Mouse (Mus musculus) thymus, postnatal 10 days (tissue): Measurements from ENCODE around the gene Myo1b.

Experiments
- DNase-seq, 2 experiments: peaks; one replicate each; pipeline ENCODE4 v3.0.0; 2021; ENCODE audit warnings: low spot score in 2 of 2

Gene Myo1b

DNA sequence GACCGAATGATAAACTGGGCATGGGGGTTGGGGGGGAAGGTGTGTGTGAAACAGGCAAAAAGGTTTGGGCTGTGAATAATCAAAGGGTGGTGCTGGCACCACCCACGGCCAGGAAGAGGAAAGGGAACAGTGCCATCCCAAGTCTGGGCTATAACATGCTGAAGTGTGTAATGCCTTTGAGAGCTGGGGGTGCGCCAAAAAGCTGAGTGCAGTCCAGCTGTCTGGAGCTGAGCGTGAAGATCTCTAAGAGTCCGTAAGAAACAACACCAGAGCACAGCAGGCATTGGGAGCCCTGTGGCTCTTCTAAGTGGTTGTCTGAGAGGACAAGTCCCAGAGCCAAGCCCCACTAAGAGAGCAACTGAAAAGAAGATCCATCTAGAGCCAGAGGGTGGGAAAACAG lies 63.6 kb downstream of the Myo1b start:
- DNase-seq: no peak

DNA sequence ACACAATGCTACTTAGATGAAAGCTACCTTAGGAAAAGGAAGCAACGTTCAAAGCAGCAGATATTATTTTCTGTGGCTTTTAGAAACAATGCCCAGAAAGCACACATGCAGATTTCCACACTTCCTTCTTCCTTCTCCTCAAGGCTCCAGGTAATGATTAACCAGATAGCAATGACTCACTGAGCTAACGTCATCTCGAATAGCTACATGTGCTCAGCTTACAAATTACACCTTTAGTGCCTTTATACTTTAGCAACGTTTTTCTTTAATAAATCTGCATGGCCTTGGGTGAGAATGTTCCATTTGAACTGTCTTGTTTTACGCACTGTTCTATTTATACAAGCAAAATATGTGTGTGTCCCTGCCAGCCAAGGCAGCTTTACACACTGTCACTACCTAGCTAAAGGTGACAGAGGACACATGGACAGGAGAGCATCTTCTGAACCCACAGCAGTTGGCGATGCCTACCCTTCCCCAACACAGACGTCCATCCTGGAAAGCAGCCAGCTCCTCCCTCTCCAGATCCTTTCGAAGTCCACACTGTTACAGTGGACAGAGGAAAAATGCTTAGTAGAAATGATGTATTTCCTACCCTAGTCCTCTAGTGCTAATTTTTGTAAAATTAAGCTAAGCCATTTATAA lies 66.2 kb downstream of the Myo1b start:
- DNase-seq: no peak

DNA sequence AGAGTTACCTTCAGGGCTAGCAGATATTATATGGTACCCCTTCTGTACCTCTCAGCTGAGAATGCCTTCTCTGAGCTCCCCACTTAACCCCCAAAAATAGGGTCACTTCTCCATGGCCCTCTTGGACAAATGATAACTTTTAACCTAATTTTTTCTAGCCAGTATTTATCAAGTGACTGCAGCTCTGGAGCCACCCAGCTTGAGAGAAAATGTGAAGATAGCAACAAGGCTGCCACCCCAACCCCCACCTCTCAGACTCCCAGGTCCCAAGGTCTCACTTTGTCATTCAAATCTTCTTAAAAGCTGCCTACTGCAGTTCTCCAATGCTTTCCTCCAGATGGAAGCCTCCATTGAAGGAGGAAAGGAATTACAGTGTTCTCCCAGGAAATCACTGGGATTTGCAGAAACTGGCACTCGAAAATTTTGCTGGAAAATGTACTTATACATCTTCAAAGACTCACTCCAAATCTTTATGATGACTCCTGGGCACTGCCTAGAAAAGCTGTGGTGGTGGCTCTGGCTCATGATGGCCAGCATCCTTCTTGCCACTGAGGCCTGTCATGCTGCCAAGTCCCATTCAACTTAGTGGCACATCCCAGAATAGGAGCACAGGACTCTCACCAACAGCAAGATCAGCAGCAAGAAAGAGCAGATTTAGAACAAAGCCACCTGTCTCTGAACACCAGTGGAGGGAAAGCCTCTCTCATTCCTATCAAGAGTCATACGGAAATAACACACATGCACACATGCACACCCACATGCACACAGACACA lies 70.4 kb downstream of the Myo1b start:
- no peak for DNase-seq

DNA sequence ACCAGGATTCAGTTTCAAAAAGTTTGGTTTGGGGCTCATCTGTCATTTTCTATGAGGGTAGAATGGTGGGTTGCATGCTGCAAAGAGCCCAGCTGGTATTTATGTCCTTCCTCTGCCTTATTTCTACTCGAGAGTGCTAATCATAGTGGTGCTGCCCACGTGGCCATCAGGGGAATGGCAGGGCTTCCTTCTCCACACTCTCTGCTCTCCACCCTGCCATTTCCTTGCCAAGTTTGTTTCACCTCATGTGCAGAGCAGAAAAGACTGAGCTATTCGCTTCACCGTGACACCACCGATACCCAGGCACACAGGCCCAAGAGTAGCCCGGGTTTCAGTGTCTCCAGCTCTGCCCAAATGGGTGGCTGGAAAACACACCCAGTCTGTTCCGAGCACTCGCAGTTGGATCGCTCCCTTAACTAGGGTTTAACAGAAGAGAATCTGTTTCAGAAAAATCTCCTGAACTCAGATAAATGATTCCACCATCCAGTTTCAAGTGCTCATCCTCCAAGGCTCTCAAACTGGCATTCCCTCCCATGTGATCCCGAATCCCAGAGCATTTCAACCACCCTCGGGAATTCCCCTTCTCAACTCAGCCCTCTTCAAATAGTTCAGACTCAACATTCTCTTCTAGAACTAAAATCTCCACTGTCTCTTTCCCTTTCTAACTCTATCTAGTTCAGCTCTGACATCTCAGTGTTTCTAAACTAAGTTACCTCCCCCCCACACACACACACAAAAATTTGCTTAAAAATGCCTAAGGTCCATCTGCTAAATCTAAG lies 77.8 kb downstream of the Myo1b start:
- DNase-seq: no peak

DNA sequence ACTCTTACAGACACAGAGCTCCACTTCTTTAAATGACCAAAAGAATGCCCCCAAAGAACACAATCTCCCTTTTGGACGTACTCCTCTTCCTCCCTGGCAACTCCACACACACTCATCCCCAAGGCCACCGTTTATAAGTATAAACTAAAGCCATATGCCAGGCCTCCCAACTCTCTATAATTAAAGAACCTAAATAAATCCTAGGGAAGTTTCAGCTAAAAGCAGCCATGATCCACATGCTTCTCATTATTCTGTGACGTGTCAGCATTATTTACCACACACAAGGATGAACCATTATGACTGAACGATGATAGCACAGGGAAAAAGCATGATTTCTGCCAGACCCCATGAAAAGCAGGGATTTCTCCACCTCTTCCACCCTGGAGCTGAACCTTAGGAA lies 78.6 kb downstream of the Myo1b start:
- DNase-seq: no peak

DNA sequence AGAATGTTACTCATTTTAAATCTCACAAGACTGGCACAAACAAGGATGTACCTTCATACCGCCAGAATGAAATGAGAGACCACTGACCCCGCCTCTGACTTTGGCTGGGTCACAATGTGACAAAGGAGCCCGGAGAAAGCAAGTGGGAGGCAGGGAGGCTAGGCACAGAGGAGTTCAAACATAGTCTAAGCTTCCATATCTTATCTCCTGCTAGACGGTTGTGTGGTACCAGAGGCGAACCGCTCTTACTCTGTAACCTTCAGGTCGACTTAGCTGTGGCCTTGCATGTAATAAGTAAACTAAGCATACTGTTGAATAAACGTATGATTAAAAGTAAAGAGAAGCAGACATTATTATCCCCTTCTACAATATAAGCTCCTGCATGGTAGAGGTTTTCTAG lies 80.1 kb downstream of the Myo1b start:
- DNase-seq: no peak

DNA sequence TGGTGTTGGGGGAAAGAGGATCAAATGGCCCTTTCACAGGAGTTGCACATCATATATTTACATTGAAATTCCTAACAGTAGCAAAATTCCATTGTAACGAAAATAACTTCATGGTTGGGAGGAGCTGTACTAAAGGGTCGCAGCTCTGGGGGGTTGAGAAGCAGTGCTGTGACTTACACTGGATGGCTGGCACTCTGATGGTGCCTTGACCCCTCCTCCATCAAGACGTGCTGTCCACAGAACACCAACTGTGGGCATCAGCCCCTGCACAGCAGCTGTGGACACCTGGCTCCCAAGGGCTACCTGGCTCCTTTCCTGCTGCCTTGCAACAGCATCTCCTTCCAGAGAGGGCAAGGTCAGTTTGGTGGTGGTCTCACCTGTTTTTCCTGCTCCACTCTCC lies 81.8 kb downstream of the Myo1b start:
- DNase-seq: no peak

DNA sequence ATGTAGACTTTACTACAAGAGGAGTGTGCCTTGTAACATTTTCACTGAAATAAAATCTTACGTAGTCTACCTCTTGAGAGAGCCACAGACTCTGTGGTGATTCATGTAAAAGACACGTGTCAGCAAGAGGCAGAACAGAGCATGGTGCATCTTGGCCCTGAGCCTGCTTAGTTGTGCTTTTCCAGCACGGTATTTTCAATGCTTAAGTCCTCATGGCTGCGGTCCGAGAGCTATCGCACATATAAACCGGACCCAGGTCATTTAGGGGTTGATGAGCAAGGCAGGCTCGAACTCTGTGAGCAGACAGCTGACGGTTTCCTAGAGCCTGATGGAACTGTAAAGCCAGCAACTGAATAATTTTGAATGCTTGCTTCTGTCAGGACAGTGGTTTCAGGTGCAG lies 86.5 kb downstream of the Myo1b start:
- no peak for DNase-seq

DNA sequence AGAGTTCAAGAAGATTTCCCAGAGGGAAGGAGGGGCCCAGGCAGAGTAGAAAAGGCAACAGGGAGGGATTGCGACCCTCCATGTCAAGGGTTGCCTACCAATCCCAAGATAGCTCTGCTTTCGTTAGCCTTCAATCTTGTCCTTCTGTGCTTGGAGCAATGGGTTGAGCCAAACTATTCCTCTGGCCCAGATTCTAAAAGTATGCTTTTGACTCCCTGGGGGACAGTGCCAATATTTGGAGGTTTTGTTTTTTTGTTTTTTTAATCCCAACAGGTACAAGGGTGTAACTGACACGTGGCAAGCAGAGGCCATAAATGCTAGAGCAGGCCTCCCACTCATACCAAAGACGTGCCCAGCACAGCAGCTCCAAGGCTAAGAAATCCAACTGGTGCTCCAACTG lies 93.3 kb downstream of the Myo1b start:
- no peak for DNase-seq

DNA sequence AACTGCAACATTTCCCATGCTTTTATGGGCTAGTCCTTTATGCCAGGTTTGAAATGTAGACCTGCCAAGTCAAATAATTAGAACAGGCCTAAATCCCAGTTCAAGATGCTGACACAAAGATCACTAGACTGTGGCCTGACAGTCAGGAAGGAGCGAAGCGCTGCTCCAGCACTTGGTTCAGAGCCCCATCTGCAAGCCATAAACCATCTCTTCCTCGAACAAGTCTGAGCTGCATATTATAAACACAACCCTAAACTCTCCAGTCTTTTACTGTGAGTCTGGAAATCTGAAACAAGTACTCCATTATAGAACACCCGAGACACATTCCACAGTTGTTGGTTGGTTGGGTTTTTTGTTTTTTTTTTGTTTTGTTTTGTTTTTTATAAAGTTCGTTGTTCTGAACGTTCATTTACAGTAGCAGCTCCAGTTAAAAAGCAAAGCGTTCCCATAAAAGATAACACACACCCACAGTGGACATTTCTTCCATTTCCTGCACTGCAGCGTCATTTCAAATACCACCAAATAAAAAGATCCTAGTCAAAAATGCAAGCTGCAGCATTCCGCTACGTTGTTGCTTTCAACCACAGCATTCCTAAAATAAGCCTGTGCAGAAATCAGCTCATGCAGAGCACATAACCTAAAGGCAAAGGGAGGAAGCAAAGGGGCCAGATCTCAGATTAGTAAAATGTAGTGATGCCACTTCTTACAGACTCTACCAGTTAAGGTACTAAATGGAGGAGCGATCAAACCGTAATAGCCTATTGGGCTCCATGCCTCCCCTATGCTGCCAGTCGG lies 94.0 kb downstream of the Myo1b start:
- DNase-seq: no peak

DNA sequence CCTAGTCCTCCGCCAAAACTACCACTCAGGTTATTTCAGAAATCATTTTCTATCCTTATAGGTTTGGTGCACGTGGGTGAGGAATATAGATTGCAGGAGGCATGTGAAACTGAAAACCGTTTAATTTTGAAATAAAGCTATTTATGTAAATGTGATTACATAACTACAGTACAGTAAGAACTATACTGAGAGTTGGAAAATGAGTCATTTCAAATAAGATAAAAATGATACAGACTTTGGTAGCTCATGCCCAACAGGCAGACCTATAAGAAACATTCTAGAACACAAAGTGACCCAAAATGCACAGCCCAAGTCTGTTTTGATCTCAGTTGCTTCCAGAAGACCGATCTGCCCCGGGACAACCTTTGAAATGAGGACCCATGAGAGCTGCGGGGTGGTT lies 95.4 kb downstream of the Myo1b start:
- DNase-seq: no peak

DNA sequence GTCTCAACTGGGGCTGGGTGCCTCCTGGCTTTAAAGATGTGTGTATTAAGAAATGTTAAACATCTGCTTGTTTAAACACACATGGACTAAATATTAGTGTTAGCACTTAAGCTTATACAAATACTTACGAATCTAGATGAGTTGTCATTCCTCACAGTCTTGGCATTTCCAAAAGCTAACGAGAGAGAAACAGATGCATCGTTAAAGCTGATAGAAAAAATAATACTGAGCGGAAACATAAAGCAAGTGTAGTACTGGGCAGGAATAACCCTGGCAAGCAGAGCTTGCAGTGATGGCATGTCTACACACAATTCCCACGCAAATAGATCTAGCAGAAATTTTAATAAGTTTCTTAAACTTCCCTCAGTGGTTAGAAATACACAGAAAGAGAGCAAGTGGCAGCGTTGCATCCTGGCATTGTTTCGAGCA lies 95.8 kb downstream of the Myo1b start:
- DNase-seq: no peak

DNA sequence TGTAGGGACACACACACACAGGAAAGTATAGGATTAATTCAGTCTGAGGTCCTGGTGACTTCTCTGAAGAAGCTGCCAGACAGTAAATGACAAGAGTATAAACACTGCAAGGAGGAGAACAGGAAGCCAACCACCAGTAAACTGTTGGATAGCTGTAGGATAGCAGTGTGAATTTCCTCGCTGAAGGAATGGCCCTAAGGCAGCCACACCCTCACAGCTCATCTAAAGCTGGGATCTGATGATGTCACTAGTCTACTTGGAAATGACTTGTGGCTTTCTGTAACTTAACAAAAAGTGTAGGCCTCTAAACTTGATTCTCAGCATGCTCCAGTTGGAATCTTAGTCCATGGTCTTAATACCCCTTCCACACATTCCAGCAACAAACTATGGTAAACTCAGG lies 100.2 kb downstream of the Myo1b start:
- DNase-seq: no peak

DNA sequence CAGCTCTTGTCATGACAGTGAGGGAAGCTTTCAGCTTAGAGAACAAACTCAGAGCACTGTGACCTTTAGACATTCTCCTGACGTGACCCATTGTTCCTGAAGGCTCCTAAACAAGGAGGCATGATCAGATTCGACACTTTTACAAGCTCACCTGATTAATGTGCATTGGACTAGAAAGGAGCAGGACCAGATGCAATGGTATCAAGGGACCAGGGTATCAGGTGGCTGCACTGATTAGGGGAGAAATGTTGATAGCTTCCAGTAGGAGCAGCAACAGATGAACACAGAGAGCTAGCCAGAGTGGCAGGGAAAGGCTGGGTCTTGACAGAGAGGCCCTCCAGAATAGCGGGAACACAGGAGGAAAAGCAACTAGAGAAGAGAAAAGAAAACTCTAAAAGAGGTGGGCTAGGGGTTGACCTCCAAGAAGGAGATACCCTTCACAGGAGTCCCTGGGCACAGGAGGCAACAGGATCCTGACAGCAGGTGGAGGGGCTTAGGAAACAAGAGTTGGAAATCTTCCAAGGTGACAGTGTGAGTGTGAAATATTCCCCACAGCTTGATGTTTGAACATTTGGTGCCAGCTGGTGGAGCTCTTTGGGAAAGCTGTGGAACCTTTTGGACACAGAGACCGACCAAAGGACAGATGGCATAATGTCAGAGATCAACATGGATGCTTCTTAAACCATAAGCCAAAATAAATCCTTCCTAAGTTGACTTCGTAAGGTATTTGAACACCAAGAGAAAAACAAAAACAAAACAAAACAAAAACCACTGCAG lies 100.8 kb downstream of the Myo1b start:
- DNase-seq: no peak

DNA sequence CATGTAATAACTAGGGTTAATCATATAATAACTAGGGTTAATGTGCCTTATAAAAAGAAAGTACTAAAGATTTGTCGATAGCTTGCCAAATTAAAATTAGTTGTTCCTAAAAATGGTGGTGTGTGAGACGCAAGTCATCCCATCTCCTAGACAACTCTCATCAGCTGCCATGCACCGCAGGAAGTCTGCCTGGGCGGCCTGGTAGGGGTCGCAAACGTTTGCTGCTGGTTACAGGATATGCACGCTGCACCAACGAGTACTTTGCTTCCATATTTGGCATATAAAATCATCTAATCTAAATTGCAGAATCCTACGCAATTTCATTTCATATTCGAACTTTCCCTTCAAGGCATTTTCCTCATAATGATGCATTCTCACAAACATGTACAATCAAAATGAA lies 107.0 kb downstream of the Myo1b start:
- no peak for DNase-seq

DNA sequence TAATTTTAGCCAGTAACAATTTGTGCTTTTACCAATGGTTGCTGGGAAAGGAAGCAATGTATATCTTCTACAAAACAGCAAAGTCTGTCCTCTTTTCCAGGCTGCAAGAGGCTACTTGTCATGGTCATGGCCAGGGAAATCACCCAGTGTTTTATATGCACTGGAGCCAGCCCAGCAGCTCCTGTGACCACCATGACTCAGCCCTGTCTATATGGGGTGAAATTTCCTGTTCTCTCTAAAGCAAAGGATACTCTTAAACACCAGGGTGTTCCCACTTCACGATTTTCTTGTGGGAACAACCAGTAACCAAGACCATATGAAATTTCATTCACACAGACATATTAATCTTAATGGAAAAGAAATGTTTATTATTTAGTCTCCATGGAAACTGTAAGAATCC lies 107.6 kb downstream of the Myo1b start:
- no peak for DNase-seq

DNA sequence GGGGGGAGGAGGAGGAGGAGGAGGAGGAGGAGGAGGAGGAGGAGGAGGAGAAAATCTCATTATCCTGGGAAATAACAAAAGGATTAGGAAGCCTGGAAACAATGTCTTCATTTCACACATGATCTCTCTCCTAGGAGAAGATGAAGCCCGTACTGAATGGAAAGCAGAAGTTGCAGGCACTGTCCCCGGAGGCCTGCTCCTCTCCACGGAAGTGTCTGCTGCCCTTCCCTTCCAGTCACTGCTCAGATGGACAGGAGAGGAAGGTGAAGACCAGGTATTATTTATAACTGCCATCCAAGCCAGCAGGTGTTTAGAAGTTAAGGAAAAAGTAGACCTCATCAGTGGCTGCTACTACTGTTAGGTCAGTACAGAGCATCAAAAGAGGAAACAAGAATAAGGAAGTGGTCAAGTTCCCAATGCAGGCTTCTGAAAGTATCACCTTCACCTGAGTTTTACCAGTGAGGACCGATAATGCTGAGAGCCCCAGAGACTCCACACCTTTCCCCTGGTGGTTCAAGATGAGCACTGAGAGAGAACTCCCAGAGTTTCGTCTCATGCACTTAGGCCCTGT lies 110.7 kb downstream of the Myo1b start:
- DNase-seq: no peak

DNA sequence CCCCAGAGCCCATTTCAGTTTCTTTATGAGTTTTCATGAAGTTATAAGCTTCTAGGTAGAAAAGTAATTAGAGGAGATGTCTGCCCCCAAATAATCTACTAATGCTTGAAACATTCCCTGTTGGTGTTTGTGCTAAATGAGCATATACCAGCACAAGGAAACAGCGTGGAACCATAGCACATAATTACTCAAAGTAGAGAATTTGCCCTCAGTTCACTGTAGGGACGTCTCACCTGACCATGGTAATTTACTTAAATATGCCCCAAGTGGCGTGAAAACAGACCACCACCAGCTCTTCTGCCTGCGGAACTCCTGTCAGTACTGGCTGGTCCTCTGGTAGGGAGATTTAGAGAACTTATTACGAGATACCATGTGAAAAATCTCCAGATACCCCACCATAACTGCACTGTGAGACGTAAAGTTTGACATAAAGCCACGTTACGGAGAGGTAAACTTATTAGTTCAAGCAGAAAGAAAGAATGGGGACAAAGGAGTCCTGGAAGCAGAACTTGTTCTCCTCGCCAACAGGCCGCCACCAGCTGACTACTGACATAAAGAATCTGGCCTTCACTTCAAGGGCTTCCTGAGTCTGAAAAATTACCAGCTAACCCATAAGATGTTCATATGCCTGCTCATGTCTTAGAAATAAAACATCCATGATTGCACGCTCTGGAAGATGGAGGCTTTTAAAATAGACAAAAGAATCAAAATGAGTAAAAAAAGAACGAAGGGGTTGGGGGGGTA lies 111.4 kb downstream of the Myo1b start:
- DNase-seq: no peak

DNA sequence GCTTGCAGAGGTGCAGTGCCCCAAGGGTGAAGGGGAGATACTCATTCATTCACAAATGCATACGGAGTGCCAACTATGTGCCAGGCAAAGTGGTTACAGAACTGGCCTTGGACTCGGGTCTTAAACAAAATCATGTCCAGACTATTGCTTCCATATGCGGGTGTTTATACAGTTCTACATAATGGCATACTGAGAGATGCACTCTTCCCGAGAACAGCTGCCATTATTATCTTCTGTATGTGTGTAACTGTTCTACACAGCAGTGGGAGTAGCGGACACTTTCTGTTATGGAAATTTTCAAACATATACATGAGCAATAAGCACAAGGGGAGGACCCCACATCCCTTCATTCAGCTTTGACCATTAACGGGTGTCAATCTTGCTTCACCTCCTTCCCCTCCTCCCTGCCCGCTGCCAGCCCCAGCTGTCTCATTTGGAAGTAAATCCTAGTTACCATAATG lies 117.8 kb downstream of the Myo1b start:
- DNase-seq: no peak
